In the genomic region with DNA sequence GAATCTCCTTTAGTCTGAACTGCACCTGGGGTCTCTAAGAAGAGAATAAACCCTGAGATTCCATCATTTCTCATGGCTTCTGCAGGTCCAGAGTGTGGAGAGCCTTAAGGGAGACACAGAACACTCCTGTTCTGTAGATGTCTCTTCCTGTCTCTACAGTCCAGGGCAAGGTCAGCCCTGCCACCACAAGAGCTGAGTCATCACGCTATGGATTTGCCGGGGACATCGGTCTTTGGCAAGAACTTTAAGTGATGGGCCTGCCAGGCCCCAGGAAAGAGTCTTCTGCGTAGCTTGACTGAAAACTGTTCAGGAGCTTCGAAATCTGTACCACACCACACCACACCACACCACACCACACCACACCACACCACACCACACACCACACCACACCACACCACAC, we compare ENCODE assay signal across 14 mouse cellular contexts. TPM values are rescaled to one million over a fixed set of nuclear protein-coding genes. Genes with fewer than 3 reads are reported as not detected.
DNase-seq lines count a peak whose midpoint lies in the region.
"Had no signal": no experiment of that assay in that cellular context is flagged by ENCODE, and none has a peak within 500 bp of the region (broad histone marks: within the 10 kb centered on the region; RNA-seq: fewer than 3 reads in every experiment).

No protein-coding gene starts in this region.

- intact Hi-C loops in heart, postnatal 36 days (cut with DNase I), result no loop called here

- DNase-seq in adrenal gland, adult (ENCODE audit: inconsistent age in 2 of 2, low spot score in 1 of 2), result peak; percentile 80 to 85
- DNase-seq in adrenal gland, postnatal 4 days (ENCODE audit: low spot score in 2 of 2), result no peak
- peak; percentile 59 for DNase-seq in adrenal gland, postnatal 10 days
- peak; percentile 72 to 84 for DNase-seq in adrenal gland, postnatal 36 days
- DNase-seq in cerebellum, postnatal 25 days, result no peak
- DNase-seq in heart, postnatal 36 days, result no peak
- DNase-seq: cerebellum, adult 18-20 months; cerebellum, adult 9-11 months; cerebellum, postnatal 36 days; embryo, embryonic 11 days; gastrocnemius, postnatal 25 days; heart, postnatal 10 days; heart, postnatal 4 days; kidney, adult 18-20 months had no signal

RNA-seq across cellular contexts. Expression of a gene that starts 27.1 kb away (rescaled TPM):
- 10 to 100 TPM; 43.3 to 47.1 TPM for total RNA-seq in adrenal gland, postnatal 4 days (2021)
- total RNA-seq in adrenal gland, postnatal 10 days (2021), result 10 to 100 TPM; 35.9 to 47.4 TPM
- 10 to 100 TPM; 48.9 to 52.2 TPM for total RNA-seq in adrenal gland, postnatal 36 days (2021)
- total RNA-seq in heart, postnatal 36 days (2021), result 10 to 100 TPM; 34.0 to 39.6 TPM

Comparison
In these comparisons a context has a peak if more than half of its experiments do, and no peak if none do; other contexts are left out.
1. DNase-seq: peak in adrenal gland, adult (2 of 2), adrenal gland, postnatal 10 days (single experiment) and adrenal gland, postnatal 36 days (2 of 2); none in adrenal gland, postnatal 4 days (0 of 2), cerebellum, postnatal 25 days (0 of 2) and heart, postnatal 36 days (0 of 2).